Mouse (Mus musculus): ENCODE measurements at regions not wholly inside any gene's neighbourhood (a gene's known extent, or its start where the extent isn't known, plus 50 kb on each side); places are given as distances from the start of the nearest gene placed in this dataset.
"Not testable (repeated sequence)": the region's sequence is repeated elsewhere in the genome, so short reads cannot be mapped to it uniquely, and the experiment has no call there.

DNA sequence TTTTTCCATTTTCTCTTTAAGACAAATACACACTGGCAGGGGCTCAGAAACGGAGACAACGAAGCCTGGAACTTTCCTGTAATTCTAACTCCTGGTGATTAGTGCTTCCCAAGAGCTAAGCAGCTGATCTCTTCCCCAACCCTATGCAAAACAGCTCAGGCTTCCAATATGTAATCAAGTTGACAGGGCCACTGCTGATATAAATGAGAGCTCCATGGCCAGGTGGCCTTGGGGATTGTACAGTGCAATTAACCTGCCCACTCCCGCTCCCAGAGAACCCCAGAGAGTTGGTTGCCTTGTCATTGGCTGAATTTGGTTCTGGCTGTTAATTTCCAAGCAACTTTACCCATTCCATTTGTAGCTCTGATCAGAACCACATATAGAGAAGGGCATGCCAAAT lies 67.8 kb downstream of the 4933415F23Rik start:
- Histone ChIP-seq H3K27me3 (ENCODE audit: control insufficient read depth, insufficient read depth, low read length) (no peaks in the 10 kb centered on the region), H3K4me3 (ENCODE audit: low read depth, low read length) (no peak overlapping the region), H3K36me3 (ENCODE audit: control insufficient read depth, insufficient read depth, low read length) (no peaks in the 10 kb centered on the region), H3K9me3 (ENCODE audit: control insufficient read depth, low read length) (no peaks in the 10 kb centered on the region), H3K4me2 (ENCODE audit: low read depth, low read length) (no peak overlapping the region), H3K4me1 (ENCODE audit: control insufficient read depth, insufficient read depth, low read length) (no peaks in the 10 kb centered on the region), H3K9ac (replicated peaks; ENCODE audit: low read depth, low read length) (no peak overlapping the region), H3K27ac (ENCODE audit: low read depth, low read length) (no peak overlapping the region)
- WGBS, result 69% methylated on average over 3 of the region's 3 CpGs
- no peak for ATAC-seq (ENCODE audit: low read depth)

DNA sequence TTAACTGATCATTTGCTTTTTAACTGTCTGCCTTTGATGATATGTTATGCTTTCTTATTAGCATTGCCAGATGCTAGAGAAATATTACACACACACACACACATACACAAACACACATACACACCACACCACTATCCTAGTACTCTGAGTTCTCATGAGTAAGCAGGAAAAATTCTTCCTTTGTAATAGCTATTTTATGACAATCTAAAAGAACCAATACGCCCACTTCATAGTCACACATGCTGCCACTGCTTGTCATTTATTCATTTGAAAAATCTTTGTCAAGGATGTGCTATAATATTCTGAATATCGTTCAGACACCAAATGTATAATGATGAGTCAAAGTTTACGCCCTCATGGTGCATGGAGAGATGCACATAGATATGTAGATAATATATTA lies 78.5 kb downstream of the 4933415F23Rik start:
- no peaks in the 10 kb centered on the region for H3K9me3 ChIP-seq (ENCODE audit: control insufficient read depth, low read length)
- H3K36me3 ChIP-seq (ENCODE audit: control insufficient read depth, insufficient read depth, low read length), result no peaks in the 10 kb centered on the region
- no peak overlapping the region for H3K4me2 ChIP-seq (ENCODE audit: low read depth, low read length)
- WGBS, result 91% methylated on average over 3 of the region's 3 CpGs
- no peaks in the 10 kb centered on the region for H3K4me1 ChIP-seq (ENCODE audit: control insufficient read depth, insufficient read depth, low read length)
- H3K9ac ChIP-seq (replicated peaks; ENCODE audit: low read depth, low read length), result no peak overlapping the region
- no peak overlapping the region for H3K4me3 ChIP-seq (ENCODE audit: low read depth, low read length)
- no peak overlapping the region for H3K27ac ChIP-seq (ENCODE audit: low read depth, low read length)
- H3K27me3 ChIP-seq (ENCODE audit: control insufficient read depth, insufficient read depth, low read length), result no peaks in the 10 kb centered on the region
- ATAC-seq (ENCODE audit: low read depth), result no peak

- Histone ChIP-seq H3K36me3 (ENCODE audit: control insufficient read depth, insufficient read depth, low read length) (no peaks in the 10 kb centered on the region), H3K27me3 (ENCODE audit: control insufficient read depth, insufficient read depth, low read length) (no peaks in the 10 kb centered on the region), H3K27ac (ENCODE audit: low read depth, low read length) (no peak overlapping the region), H3K9me3 (ENCODE audit: control insufficient read depth, low read length) (no peaks in the 10 kb centered on the region), H3K4me3 (ENCODE audit: low read depth, low read length) (no peak overlapping the region), H3K9ac (replicated peaks; ENCODE audit: low read depth, low read length) (no peak overlapping the region), H3K4me1 (ENCODE audit: control insufficient read depth, insufficient read depth, low read length) (no peaks in the 10 kb centered on the region), H3K4me2 (ENCODE audit: low read depth, low read length) (no peak overlapping the region)
- 81% methylated on average over 5 of the region's 5 CpGs for WGBS
- ATAC-seq (ENCODE audit: low read depth), result no peak
Observed at GRCm38 (mm10) chr1:23007784-23008490, 94.1 kb downstream of the 4933415F23Rik start.

GRCm38 (mm10) chr1:23004882-23005281 lies 97.2 kb downstream of the 4933415F23Rik start:
- H3K27ac ChIP-seq (ENCODE audit: low read depth, low read length), result no peak overlapping the region
- WGBS, result 92% methylated on average over 5 of the region's 5 CpGs
- ATAC-seq (ENCODE audit: low read depth), result no peak

GRCm38 (mm10) chr1:22996665-22997064 lies 105.4 kb downstream of the 4933415F23Rik start:
- Histone ChIP-seq H3K4me2 (ENCODE audit: low read depth, low read length) (no peak overlapping the region), H3K4me1 (ENCODE audit: control insufficient read depth, insufficient read depth, low read length) (no peaks in the 10 kb centered on the region), H3K9me3 (ENCODE audit: control insufficient read depth, low read length) (no peaks in the 10 kb centered on the region), H3K27ac (ENCODE audit: low read depth, low read length) (no peak overlapping the region), H3K9ac (replicated peaks; ENCODE audit: low read depth, low read length) (no peak overlapping the region), H3K36me3 (ENCODE audit: control insufficient read depth, insufficient read depth, low read length) (no peaks in the 10 kb centered on the region), H3K27me3 (ENCODE audit: control insufficient read depth, insufficient read depth, low read length) (no peaks in the 10 kb centered on the region), H3K4me3 (ENCODE audit: low read depth, low read length) (no peak overlapping the region)
- WGBS, result 79% methylated on average over 2 of the region's 2 CpGs
- no peak for ATAC-seq (ENCODE audit: low read depth)

More at GRCm38 (mm10) chr1:23004882-23005281, 97.2 kb downstream of the 4933415F23Rik start:
- no peak overlapping the region for H3K9ac ChIP-seq (replicated peaks; ENCODE audit: low read depth, low read length)
- H3K27me3 ChIP-seq (ENCODE audit: control insufficient read depth, insufficient read depth, low read length), result no peaks in the 10 kb centered on the region
- no peaks in the 10 kb centered on the region for H3K4me1 ChIP-seq (ENCODE audit: control insufficient read depth, insufficient read depth, low read length)
- H3K4me2 ChIP-seq (ENCODE audit: low read depth, low read length), result no peak overlapping the region
- no peaks in the 10 kb centered on the region for H3K36me3 ChIP-seq (ENCODE audit: control insufficient read depth, insufficient read depth, low read length)
- no peaks in the 10 kb centered on the region for H3K9me3 ChIP-seq (ENCODE audit: control insufficient read depth, low read length)
- H3K4me3 ChIP-seq (ENCODE audit: low read depth, low read length), result no peak overlapping the region

GRCm38 (mm10) chr1:22989521-22990221 lies 112.4 kb downstream of the 4933415F23Rik start:
- 65% methylated on average over 7 of the region's 7 CpGs for WGBS
- no peaks in the 10 kb centered on the region for H3K9me3 ChIP-seq (ENCODE audit: control insufficient read depth, low read length)
- H3K4me2 ChIP-seq (ENCODE audit: low read depth, low read length), result no peak overlapping the region
- no peak overlapping the region for H3K9ac ChIP-seq (replicated peaks; ENCODE audit: low read depth, low read length)
- no peaks in the 10 kb centered on the region for H3K27me3 ChIP-seq (ENCODE audit: control insufficient read depth, insufficient read depth, low read length)
- H3K4me1 ChIP-seq (ENCODE audit: control insufficient read depth, insufficient read depth, low read length), result no peaks in the 10 kb centered on the region
- no peaks in the 10 kb centered on the region for H3K36me3 ChIP-seq (ENCODE audit: control insufficient read depth, insufficient read depth, low read length)
- no peak for ATAC-seq (ENCODE audit: low read depth)
- no peak overlapping the region for H3K27ac ChIP-seq (ENCODE audit: low read depth, low read length)
- H3K4me3 ChIP-seq (ENCODE audit: low read depth, low read length), result no peak overlapping the region

DNA sequence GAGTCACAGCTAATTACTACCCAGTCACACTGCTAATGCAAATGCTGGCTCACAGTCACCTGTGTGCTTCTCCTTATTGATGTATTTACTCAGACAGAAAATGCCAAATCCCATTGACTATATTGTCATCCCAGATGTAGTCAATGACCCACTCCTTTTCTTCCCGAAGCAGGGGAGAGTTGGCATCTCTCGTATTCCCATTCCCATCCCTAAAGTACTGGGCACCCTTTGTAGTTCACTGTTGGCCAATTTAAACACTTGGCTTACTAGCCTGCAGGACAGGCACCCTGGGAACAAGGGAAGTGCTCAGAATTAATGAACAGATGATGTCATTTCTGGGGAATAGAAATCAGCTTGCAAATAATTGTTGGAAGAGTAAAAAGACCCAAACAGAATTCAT lies 114.5 kb downstream of the 4933415F23Rik start:
- no peak for ATAC-seq (ENCODE audit: low read depth)
- Histone ChIP-seq H3K9ac (replicated peaks; ENCODE audit: low read depth, low read length) (no peak overlapping the region), H3K4me3 (ENCODE audit: low read depth, low read length) (no peak overlapping the region), H3K27me3 (ENCODE audit: control insufficient read depth, insufficient read depth, low read length) (no peaks in the 10 kb centered on the region), H3K9me3 (ENCODE audit: control insufficient read depth, low read length) (no peaks in the 10 kb centered on the region), H3K4me2 (ENCODE audit: low read depth, low read length) (no peak overlapping the region), H3K4me1 (ENCODE audit: control insufficient read depth, insufficient read depth, low read length) (no peaks in the 10 kb centered on the region), H3K27ac (ENCODE audit: low read depth, low read length) (no peak overlapping the region), H3K36me3 (ENCODE audit: control insufficient read depth, insufficient read depth, low read length) (no peaks in the 10 kb centered on the region)
- 65% methylated on average over 2 of the region's 2 CpGs for WGBS

GRCm38 (mm10) chr1:22984276-22984675 lies 117.8 kb downstream of the 4933415F23Rik start:
- not testable (repeated sequence) for H3K9ac ChIP-seq (replicated peaks; ENCODE audit: low read depth, low read length); H3K9me3 ChIP-seq (ENCODE audit: control insufficient read depth, low read length); H3K27me3 ChIP-seq (ENCODE audit: control insufficient read depth, insufficient read depth, low read length); H3K4me2 ChIP-seq (ENCODE audit: low read depth, low read length); ATAC-seq (ENCODE audit: low read depth); H3K36me3 ChIP-seq (ENCODE audit: control insufficient read depth, insufficient read depth, low read length); H3K4me1 ChIP-seq (ENCODE audit: control insufficient read depth, insufficient read depth, low read length); H3K27ac ChIP-seq (ENCODE audit: low read depth, low read length); H3K4me3 ChIP-seq (ENCODE audit: low read depth, low read length)

- Histone ChIP-seq H3K27ac (ENCODE audit: low read depth, low read length) (no peak overlapping the region), H3K9me3 (ENCODE audit: control insufficient read depth, low read length) (no peaks in the 10 kb centered on the region), H3K4me2 (ENCODE audit: low read depth, low read length) (no peak overlapping the region), H3K9ac (replicated peaks; ENCODE audit: low read depth, low read length) (no peak overlapping the region), H3K4me1 (ENCODE audit: control insufficient read depth, insufficient read depth, low read length) (no peaks in the 10 kb centered on the region), H3K27me3 (ENCODE audit: control insufficient read depth, insufficient read depth, low read length) (no peaks in the 10 kb centered on the region), H3K4me3 (ENCODE audit: low read depth, low read length) (no peak overlapping the region), H3K36me3 (ENCODE audit: control insufficient read depth, insufficient read depth, low read length) (no peaks in the 10 kb centered on the region)
- 57% methylated on average over 4 of the region's 4 CpGs for WGBS
- no peak for ATAC-seq (ENCODE audit: low read depth)
Observed at GRCm38 (mm10) chr1:22974917-22975316, 127.1 kb downstream of the 4933415F23Rik start.

Measured in neural tube, embryonic 14.5 days (tissue).